Mouse (Mus musculus) naive thymus-derived CD4-positive, alpha-beta T cell, adult 2 months (primary cell): ENCODE data around the gene Olfr513.

Experiments used
- DNase-seq: peaks from one replicate; pipeline ENCODE4 v3.0.0-alpha.2; 2011; ENCODE audit warnings: low read depth

Gene Olfr513

GRCm38 (mm10) chr7:108750673-108751072 lies at the start of gene Olfr513:
Gene Olfr513, plus strand, starts transcription at chr7:108750973.
- DNase-seq, result no peak

GRCm38 (mm10) chr7:108713020-108713419 lies 37.8 kb upstream of the Olfr513 start, which contains the start of gene Olfr512:
Gene Olfr512, plus strand, starts transcription at chr7:108713320.
- no peak for DNase-seq

- no peak for DNase-seq
These were observed 9.6 kb downstream of the Olfr513 start for GRCm38 (mm10) chr7:108760411-108760810.

GRCm38 (mm10) chr7:108797205-108797933 lies 46.6 kb downstream of the Olfr513 start:
- no peak for DNase-seq
